Mouse (Mus musculus) liver, postnatal 0 days (tissue): Measurements from ENCODE around the gene Cdc26. TPM values are rescaled to one million over a fixed set of nuclear protein-coding genes. Genes with fewer than 3 reads are reported as not detected.

Experiments used
- ATAC-seq: fragments of 200-750 bp; cut with Nextera tagmentation; 2 replicates; pipeline ENCODE4 v1.8.0; 2017; ENCODE audit warnings: mild to moderate bottlenecking, moderate library complexity
- DNase-seq: peaks from one replicate; pipeline ENCODE4 v3.0.0-alpha.2; 2016
- H3K27ac ChIP-seq: fragments of 300-500 bp; sonication (generic); 2 replicates; pipeline ENCODE4 v1.5.1; 2014; ENCODE audit warnings: antibody characterized with exemption, moderate library complexity, mild to moderate bottlenecking, low read depth
- H3K27me3 ChIP-seq: fragments of 300-500 bp; sonication (generic); 2 replicates; pipeline ENCODE4 v1.6.1; 2014; ENCODE audit warnings: low read length, control low read depth, mixed read lengths; ENCODE audit not compliant: insufficient read depth
- H3K36me3 ChIP-seq: fragments of 300-500 bp; sonication (generic); replicated peaks from 2 replicates; pipeline ENCODE4 v1.6.1; 2014; ENCODE audit warnings: mild to moderate bottlenecking, control low read depth, low read length, moderate library complexity, mixed read lengths; ENCODE audit not compliant: insufficient read depth
- H3K4me1 ChIP-seq: fragments of 300-500 bp; sonication (generic); 2 replicates; pipeline ENCODE4 v1.6.1; 2014; ENCODE audit warnings: antibody characterized with exemption, mild to moderate bottlenecking, control low read depth; ENCODE audit not compliant: insufficient read depth
- H3K4me2 ChIP-seq: fragments of 300-500 bp; sonication (generic); 2 replicates; pipeline ENCODE4 v1.6.1; 2014; ENCODE audit warnings: low read depth, mild to moderate bottlenecking, low read length, moderate library complexity, mixed read lengths
- H3K4me3 ChIP-seq: fragments of 300-500 bp; sonication (generic); 2 replicates; pipeline ENCODE4 v1.5.1; 2014; ENCODE audit warnings: low read depth, low read length
- H3K9ac ChIP-seq: fragments of 300-500 bp; sonication (generic); replicated peaks from 2 replicates; pipeline ENCODE4 v1.6.1; 2014; ENCODE audit warnings: mild to moderate bottlenecking, moderate library complexity
- H3K9me3 ChIP-seq: fragments of 300-500 bp; sonication (generic); 2 replicates; pipeline ENCODE4 v1.6.1; 2016; ENCODE audit warnings: mild to moderate bottlenecking, control low read depth, low read length, mixed read lengths
- CTCF ChIP-seq: sonication (generic); IDR thresholded peaks from 2 replicates; pipeline ENCODE4 v1.5.1; 2016; ENCODE audit warnings: antibody characterized with exemption, low read depth
- EP300 ChIP-seq: IDR thresholded peaks from 2 replicates; pipeline ENCODE4 v1.6.1; 2016; ENCODE audit warnings: antibody characterized with exemption, low read depth, mild to moderate bottlenecking
- WGBS: fragments of 180-500 bp; shearing (Covaris S2); extraction: QIAGEN DNeasy Blood & Tissue Kit; methylation state at CpG from one replicate; pipeline ENCODE4 v1.1.7; 2014; ENCODE audit not compliant: insufficient replicate concordance; 5-methylcytosine and 5-hydroxymethylcytosine counted together
- polyA plus RNA-seq: library from polyadenylated mRNA; unstranded; fragments of >200 nt; fragmentation: Nextera tagmentation; extraction: Ambion mirVana; gene quantifications from 2 replicates; pipeline ENCODE4 v1.2.1, GENCODE M21; 2015

Gene Cdc26
- polyA plus RNA-seq, 1 experiment from 2014 or later: 45.5 TPM

GRCm38 (mm10) chr4:62357631-62358148 lies 50.8 kb downstream of the Cdc26 start:
- H3K27ac ChIP-seq: peak overlapping the region; percentile 37; the same call in 1 of the 2 replicates
- no peak overlapping the region for H3K4me3 ChIP-seq
- WGBS: 14% methylated on average over 1 of the region's 1 CpGs
- no peaks in the 10 kb centered on the region for H3K9me3 ChIP-seq
- H3K9ac ChIP-seq: no peak overlapping the region
- H3K27me3 ChIP-seq: no peaks in the 10 kb centered on the region
- peaks cover 29% of the 10 kb centered on the region for H3K4me1 ChIP-seq
- TF ChIP-seq CTCF: no peak
- TF ChIP-seq EP300: no peak
- DNase-seq (no peak), ATAC-seq (no peak)
- H3K36me3 ChIP-seq: peaks cover 10% of the 10 kb centered on the region; the same call in 1 of the 2 replicates
- H3K4me2 ChIP-seq: no peak overlapping the region

DNA sequence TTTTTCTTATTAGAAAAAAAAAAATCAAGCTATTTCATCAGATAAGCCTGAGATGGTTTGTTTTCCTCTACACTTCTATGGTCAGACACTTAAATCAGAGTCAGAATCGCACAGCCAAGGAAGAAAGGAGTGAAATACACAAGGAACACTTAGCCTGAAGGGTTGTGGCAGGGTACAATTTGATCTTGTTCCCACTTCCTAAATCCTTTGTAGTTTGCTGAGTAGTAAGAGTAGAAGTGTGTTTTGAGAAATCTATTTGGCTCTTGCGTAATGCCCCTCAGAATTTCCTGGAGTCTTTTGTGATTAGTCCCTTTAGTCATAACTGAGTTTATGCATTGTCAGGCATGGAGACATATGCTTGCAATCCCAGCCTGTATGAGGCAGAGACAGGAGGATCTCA lies 59.1 kb downstream of the Cdc26 start:
- Histone ChIP-seq H3K9me3 (0 out of 2 replicates have a peak, but pooled peaks cover under 1% of the 10 kb centered on the region), H3K36me3 (peaks cover 50% of the 10 kb centered on the region), H3K9ac (no peak overlapping the region), H3K27me3 (no peaks in the 10 kb centered on the region), H3K4me3 (no peak overlapping the region), H3K27ac (peak overlapping the region; percentile 64), H3K4me1 (peaks cover 17% of the 10 kb centered on the region), H3K4me2 (no peak overlapping the region)
- ATAC-seq (no peak; the same call in 1 of the 2 replicates), DNase-seq (no peak)
- WGBS: 79% methylated on average over 2 of the region's 2 CpGs
- no peak for TF ChIP-seq CTCF
- TF ChIP-seq EP300: 0 out of 2 replicates have a peak, but pooled peaks have one; percentile 10

DNA sequence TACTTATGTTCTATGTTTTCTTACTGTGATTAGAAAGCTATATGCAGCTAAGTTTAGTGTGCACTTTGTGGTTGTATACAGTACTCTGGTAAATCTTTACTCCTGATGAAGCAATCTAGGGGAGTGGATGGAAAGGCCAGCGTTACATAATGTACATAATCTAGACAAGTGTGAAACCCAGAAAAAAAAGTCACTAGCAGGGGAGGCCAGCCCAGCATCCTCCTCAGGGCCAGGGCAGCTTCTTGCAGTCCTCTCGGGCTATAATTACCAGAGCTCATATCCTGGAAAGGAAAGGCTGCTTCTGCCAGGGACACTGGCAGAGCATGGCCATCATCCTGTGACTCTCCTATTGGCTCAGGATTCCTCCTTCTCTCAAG lies 60.1 kb downstream of the Cdc26 start:
- WGBS: 30% methylated on average over 2 of the region's 2 CpGs
- Histone ChIP-seq H3K27me3 (no peaks in the 10 kb centered on the region), H3K9me3 (0 out of 2 replicates have a peak, but pooled peaks cover 2% of the 10 kb centered on the region), H3K9ac (no peak overlapping the region), H3K4me2 (peak overlapping the region; percentile 6; the same call in 1 of the 2 replicates), H3K4me1 (peaks cover 17% of the 10 kb centered on the region), H3K36me3 (peaks cover 56% of the 10 kb centered on the region), H3K27ac (peak overlapping the region; percentile 77), H3K4me3 (no peak overlapping the region)
- peak; percentile 63 for ATAC-seq
- no peak for DNase-seq
- TF ChIP-seq EP300 (no peak), CTCF (no peak)

DNA sequence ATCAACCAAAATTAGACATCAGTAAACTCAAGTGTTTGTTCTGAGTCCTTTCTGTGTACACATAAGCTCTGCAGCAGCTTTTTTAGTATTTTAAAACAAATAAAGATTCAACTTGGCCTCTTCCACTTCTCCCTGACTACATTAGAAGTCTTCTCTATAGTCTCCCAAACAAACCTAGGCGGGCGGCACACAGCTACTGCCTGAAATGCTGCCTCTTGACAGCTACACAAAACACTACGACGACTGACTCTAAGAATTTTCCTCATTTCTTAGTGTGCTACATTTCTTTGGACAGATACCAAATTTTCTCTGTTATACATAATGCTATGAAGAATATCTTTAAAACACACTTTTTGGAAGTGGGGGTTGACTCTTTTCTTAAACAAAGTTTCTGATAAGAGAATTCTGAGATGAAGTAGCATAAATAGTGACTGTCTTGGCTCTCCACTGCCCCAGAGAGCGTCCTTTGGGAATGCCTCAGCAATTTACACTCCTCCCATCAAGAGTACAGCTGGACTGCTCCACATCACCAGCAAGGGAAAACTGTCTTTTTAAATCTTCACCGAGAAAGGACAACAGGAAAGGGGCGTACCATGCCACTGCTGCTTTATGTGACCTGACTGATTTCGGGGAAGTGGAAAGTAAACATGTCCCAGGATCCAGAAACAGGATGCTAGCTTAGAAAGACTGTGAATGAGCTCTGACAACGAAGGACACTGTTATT lies 60.7 kb downstream of the Cdc26 start:
- H3K27me3 ChIP-seq: no peaks in the 10 kb centered on the region
- H3K4me2 ChIP-seq: 0 out of 2 replicates have a peak overlapping the region, but pooled peaks have one; percentile 6
- no peak overlapping the region for H3K9ac ChIP-seq
- peaks cover 17% of the 10 kb centered on the region for H3K4me1 ChIP-seq
- 0 out of 2 replicates have a peak, but pooled peaks cover 2% of the 10 kb centered on the region for H3K9me3 ChIP-seq
- H3K36me3 ChIP-seq: peaks cover 55% of the 10 kb centered on the region
- DNase-seq (no peak), ATAC-seq (peak; percentile 80)
- TF ChIP-seq EP300: no peak
- TF ChIP-seq CTCF: no peak
- 41% methylated on average over 9 of the region's 9 CpGs for WGBS
- H3K27ac ChIP-seq: peak overlapping the region; percentile 77
- no peak overlapping the region for H3K4me3 ChIP-seq

DNA sequence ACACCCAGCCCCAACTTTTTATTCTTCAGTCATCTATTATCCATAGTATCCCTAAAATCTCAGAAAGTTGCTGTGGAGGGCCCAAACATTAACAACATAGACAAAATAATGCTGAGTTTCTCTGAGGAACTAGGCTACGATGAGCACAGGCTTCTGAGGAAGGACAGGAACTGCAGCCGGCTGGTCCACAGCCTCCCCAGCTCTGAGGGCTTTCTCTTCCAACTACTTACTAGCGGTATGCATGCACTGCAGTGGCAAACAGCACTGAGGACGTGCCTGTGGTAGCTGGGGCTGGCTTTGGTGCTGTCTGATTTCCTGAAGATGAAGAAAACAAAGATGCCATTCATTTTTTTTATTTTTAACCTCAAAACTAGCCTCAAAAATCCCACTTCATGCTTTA lies 62.6 kb downstream of the Cdc26 start:
- H3K27ac ChIP-seq: no peak overlapping the region
- no peak overlapping the region for H3K9ac ChIP-seq
- peaks cover 17% of the 10 kb centered on the region for H3K4me1 ChIP-seq
- H3K27me3 ChIP-seq: no peaks in the 10 kb centered on the region
- H3K4me2 ChIP-seq: no peak overlapping the region
- ATAC-seq (no peak), DNase-seq (no peak)
- H3K4me3 ChIP-seq: no peak overlapping the region
- WGBS: 59% methylated on average over 4 of the region's 4 CpGs
- peaks cover 50% of the 10 kb centered on the region for H3K36me3 ChIP-seq
- no peak for TF ChIP-seq CTCF
- TF ChIP-seq EP300: no peak
- 0 out of 2 replicates have a peak, but pooled peaks cover 2% of the 10 kb centered on the region for H3K9me3 ChIP-seq

DNA sequence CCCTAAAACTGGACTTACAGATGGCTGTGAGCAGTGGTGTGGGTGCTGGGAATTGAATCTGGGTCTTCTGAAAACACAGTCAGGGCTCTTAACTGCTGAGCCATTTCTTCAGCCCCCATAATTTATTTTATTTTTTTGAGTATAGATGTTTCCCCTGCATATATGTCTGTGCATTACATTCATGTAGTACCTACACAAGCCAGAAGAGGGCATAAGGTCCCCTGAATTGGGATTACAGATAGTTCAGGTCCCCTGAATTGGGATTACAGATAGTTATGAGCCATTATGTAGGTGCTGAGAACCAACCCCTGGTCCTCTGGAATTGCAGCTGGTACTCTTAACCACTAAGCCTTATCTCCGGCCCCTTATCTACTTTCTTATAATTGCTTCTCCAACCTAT lies 64.4 kb downstream of the Cdc26 start:
- 80% methylated on average over 1 of the region's 1 CpGs for WGBS
- Histone ChIP-seq H3K36me3 (peaks cover 61% of the 10 kb centered on the region), H3K9ac (no peak overlapping the region), H3K4me3 (no peak overlapping the region), H3K9me3 (0 out of 2 replicates have a peak, but pooled peaks cover 2% of the 10 kb centered on the region), H3K4me1 (peaks cover 14% of the 10 kb centered on the region), H3K27me3 (no peaks in the 10 kb centered on the region), H3K27ac (no peak overlapping the region), H3K4me2 (no peak overlapping the region)
- TF ChIP-seq EP300: no peak
- peak; percentile 62 for TF ChIP-seq CTCF
- ATAC-seq (no peak), DNase-seq (no peak)
